Mouse (Mus musculus) heart, embryonic 15.5 days (tissue): ENCODE results near the gene Gm5941. TPM values are rescaled to one million over a fixed set of nuclear protein-coding genes. Genes with fewer than 3 reads are reported as not detected.
"Not testable (repeated sequence)": the region's sequence is repeated elsewhere in the genome, so short reads cannot be mapped to it uniquely, and the experiment has no call there.

ENCODE experiments used
- ATAC-seq: fragments of 200-750 bp; cut with Nextera tagmentation; replicated peaks from 2 replicates; pipeline ENCODE4 v1.8.0; 2017; ENCODE audit warnings: low read depth, moderate TSS enrichment; ENCODE audit not compliant: insufficient number of reproducible peaks, insufficient read depth, low FRiP score
- H3K27ac ChIP-seq: fragments of 300-500 bp; sonication (generic); 2 replicates; pipeline ENCODE4 v1.5.1; 2015; ENCODE audit warnings: mild to moderate bottlenecking, inconsistent platforms
- H3K27me3 ChIP-seq: fragments of 300-500 bp; sonication (generic); 2 replicates; pipeline ENCODE4 v1.6.1; 2015; ENCODE audit warnings: inconsistent platforms
- H3K36me3 ChIP-seq: fragments of 300-500 bp; sonication (generic); 2 replicates; pipeline ENCODE4 v1.6.1; 2015; ENCODE audit warnings: mild to moderate bottlenecking, inconsistent platforms
- H3K4me1 ChIP-seq: fragments of 300-500 bp; sonication (generic); replicated peaks from 2 replicates; pipeline ENCODE4 v1.6.1; 2015; ENCODE audit warnings: inconsistent platforms
- H3K4me2 ChIP-seq: fragments of 300-500 bp; sonication (generic); 2 replicates; pipeline ENCODE4 v1.6.1; 2015; ENCODE audit warnings: inconsistent platforms, mild to moderate bottlenecking, moderate library complexity
- H3K4me3 ChIP-seq: fragments of 300-500 bp; sonication (generic); 2 replicates; pipeline ENCODE4 v1.5.1; 2015; ENCODE audit warnings: mild to moderate bottlenecking, inconsistent platforms
- H3K9ac ChIP-seq: fragments of 300-500 bp; sonication (generic); 2 replicates; pipeline ENCODE4 v1.6.1; 2015; ENCODE audit warnings: mild to moderate bottlenecking, inconsistent platforms
- H3K9me3 ChIP-seq: fragments of 300-500 bp; sonication (generic); replicated peaks from 2 replicates; pipeline ENCODE4 v1.6.1; 2016; ENCODE audit warnings: inconsistent platforms
- WGBS: fragments of 180-500 bp; shearing (Covaris S2); methylation state at CpG from one replicate; pipeline ENCODE4 v1.1.7; 2015; ENCODE audit warnings: mixed read lengths; 5-methylcytosine and 5-hydroxymethylcytosine counted together
- polyA plus RNA-seq: library from polyadenylated mRNA; unstranded; fragments of >200 nt; fragmentation: Nextera tagmentation; extraction: Ambion mirVana; gene quantifications from 2 replicates; pipeline ENCODE4 v1.2.1, GENCODE M21; 2015

Gene Gm5941
- not detected in 2 replicates for polyA plus RNA-seq

GRCm38 (mm10) chrX:92489649-92490048, at the start of gene Gm5941:
Gene Gm5941 (plus strand): TSS chrX:92489949.
- not testable (repeated sequence) for H3K27ac ChIP-seq, H3K9me3 ChIP-seq, ATAC-seq, H3K27me3 ChIP-seq, H3K36me3 ChIP-seq, H3K4me2 ChIP-seq, H3K4me1 ChIP-seq, H3K9ac ChIP-seq, H3K4me3 ChIP-seq
- WGBS = 67% methylated on average over 4 of the region's 4 CpGs

GRCm38 (mm10) chrX:92460496-92460895, 29.3 kb upstream of the Gm5941 start:
- H3K4me3 ChIP-seq = no peak overlapping the region
- H3K27me3 ChIP-seq = no peaks in the 10 kb centered on the region
- WGBS = 26% methylated on average over 3 of the region's 3 CpGs
- H3K9me3 ChIP-seq = no peaks in the 10 kb centered on the region
- no peak overlapping the region for H3K4me2 ChIP-seq
- H3K36me3 ChIP-seq = no peaks in the 10 kb centered on the region
- no peak for ATAC-seq
- H3K27ac ChIP-seq = no peak overlapping the region
- H3K9ac ChIP-seq = no peak overlapping the region
- no peaks in the 10 kb centered on the region for H3K4me1 ChIP-seq

- Histone ChIP-seq H3K36me3 (no peaks in the 10 kb centered on the region), H3K9ac (no peak overlapping the region), H3K27me3 (no peaks in the 10 kb centered on the region), H3K4me1 (no peaks in the 10 kb centered on the region), H3K9me3 (no peaks in the 10 kb centered on the region), H3K27ac (no peak overlapping the region), H3K4me2 (no peak overlapping the region), H3K4me3 (no peak overlapping the region)
- 58% methylated on average over 4 of the region's 4 CpGs for WGBS
- no peak for ATAC-seq
These were observed 25.0 kb upstream of the Gm5941 start for GRCm38 (mm10) chrX:92464773-92465172.

GRCm38 (mm10) chrX:92498254-92498653, 8.5 kb downstream of the Gm5941 start:
- 42% methylated on average over 1 of the region's 1 CpGs for WGBS
- H3K9me3 ChIP-seq = no peaks in the 10 kb centered on the region
- no peaks in the 10 kb centered on the region for H3K27me3 ChIP-seq
- no peak overlapping the region for H3K4me2 ChIP-seq
- H3K4me1 ChIP-seq = no peaks in the 10 kb centered on the region
- no peaks in the 10 kb centered on the region for H3K36me3 ChIP-seq
- no peak overlapping the region for H3K27ac ChIP-seq
- no peak for ATAC-seq
- no peak overlapping the region for H3K4me3 ChIP-seq
- H3K9ac ChIP-seq = no peak overlapping the region

- Histone ChIP-seq H3K4me2 (no peak overlapping the region), H3K9me3 (no peaks in the 10 kb centered on the region), H3K27me3 (no peaks in the 10 kb centered on the region), H3K9ac (no peak overlapping the region), H3K27ac (no peak overlapping the region), H3K36me3 (no peaks in the 10 kb centered on the region), H3K4me3 (no peak overlapping the region), H3K4me1 (no peaks in the 10 kb centered on the region)
- WGBS = 41% methylated on average over 1 of the region's 1 CpGs
- ATAC-seq = no peak
These were observed 38.1 kb downstream of the Gm5941 start for GRCm38 (mm10) chrX:92527826-92528225.

Other genes starting within 250 kb of the Gm5941 start
- not detected in 2 replicates for gene Mageb18, start 109.6 kb downstream of the Gm5941 start, polyA plus RNA-seq